Mouse (Mus musculus): ENCODE data around the gene Anks1b. TPM values are rescaled to one million over a fixed set of nuclear protein-coding genes. Genes with fewer than 3 reads are reported as not detected.

The Anks1b gene
- polyA plus RNA-seq, 1 experiment from 2014 or later = 1.8 TPM

DNA sequence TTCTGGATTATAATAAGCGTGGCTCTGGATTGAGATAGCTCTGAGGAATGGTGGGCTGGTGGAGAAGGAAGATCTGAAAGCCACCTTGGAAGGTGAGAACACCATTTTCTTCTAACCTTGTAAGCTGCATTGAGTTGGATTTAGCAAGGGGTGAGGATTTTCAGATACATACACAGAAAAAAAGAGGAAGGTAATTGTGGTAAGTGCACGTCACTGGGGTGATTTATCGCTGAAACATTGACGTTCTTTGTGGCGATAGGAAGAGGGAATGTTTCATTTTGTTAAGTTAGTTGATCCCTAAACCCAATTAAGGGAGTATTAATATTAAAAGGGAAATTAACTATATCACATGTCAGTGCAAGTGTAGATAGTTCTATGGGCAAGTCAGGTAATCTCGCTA, 336.7 kb downstream of the Anks1b start:
- no peak for ATAC-seq (ENCODE audit: low FRiP score, low TSS enrichment)
- 74% methylated on average over 6 of the region's 6 CpGs for WGBS

DNA sequence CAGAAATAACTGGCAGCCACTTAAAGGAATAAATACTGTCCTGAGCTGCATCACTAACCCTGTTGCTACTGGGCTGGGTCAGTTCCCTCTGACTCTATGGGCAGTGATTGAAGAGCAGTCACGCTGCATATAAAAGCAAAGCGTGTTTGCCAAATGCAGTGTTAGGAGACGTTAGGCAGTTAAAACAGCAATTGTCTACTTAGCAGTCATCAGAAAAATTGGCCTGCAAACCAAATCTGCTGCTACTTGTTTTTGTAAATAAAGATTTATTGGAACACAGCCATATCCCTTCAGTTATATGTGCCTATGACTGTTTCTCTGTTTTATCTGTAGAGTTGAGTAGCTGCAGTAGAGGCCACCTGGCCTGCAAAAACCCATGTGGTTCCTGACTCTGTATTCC, 347.2 kb downstream of the Anks1b start:
- Histone ChIP-seq H3K36me3 (ENCODE audit: control insufficient read depth, insufficient read depth, low read length) (no peaks in the 10 kb centered on the region), H3K4me2 (replicated peaks; ENCODE audit: low read depth) (no peak overlapping the region), H3K9me3 (ENCODE audit: control insufficient read depth, low read length) (no peaks in the 10 kb centered on the region), H3K4me3 (ENCODE audit: low read depth, low read length) (no peak overlapping the region), H3K27me3 (ENCODE audit: control insufficient read depth, insufficient read depth, low read length) (no peaks in the 10 kb centered on the region), H3K27ac (replicated peaks) (no peak overlapping the region), H3K9ac (ENCODE audit: low read length) (no peak overlapping the region), H3K4me1 (replicated peaks; ENCODE audit: control insufficient read depth, insufficient read depth) (no peaks in the 10 kb centered on the region)
- DNase-seq (ENCODE audit: low spot score) (no peak), ATAC-seq (ENCODE audit: low FRiP score, low TSS enrichment) (no peak)
- TF ChIP-seq EP300 (optimal IDR thresholded peaks at IDR 0.05) (no peak), CTCF (IDR thresholded peaks at IDR 0.05; ENCODE audit: low read depth) (no peak)
- 53% methylated on average over 3 of the region's 3 CpGs for WGBS

More for the DNA sequence above, 336.7 kb downstream of the Anks1b start:
- Histone ChIP-seq H3K4me3 (ENCODE audit: low read depth, low read length) (no peak overlapping the region), H3K36me3 (ENCODE audit: control insufficient read depth, insufficient read depth, low read length) (no peaks in the 10 kb centered on the region), H3K4me1 (replicated peaks; ENCODE audit: control insufficient read depth, insufficient read depth) (no peaks in the 10 kb centered on the region), H3K4me2 (replicated peaks; ENCODE audit: low read depth) (no peak overlapping the region), H3K27me3 (ENCODE audit: control insufficient read depth, insufficient read depth, low read length) (no peaks in the 10 kb centered on the region), H3K9ac (ENCODE audit: low read length) (no peak overlapping the region), H3K27ac (replicated peaks) (no peak overlapping the region), H3K9me3 (ENCODE audit: control insufficient read depth, low read length) (no peaks in the 10 kb centered on the region)
- no peak for DNase-seq (ENCODE audit: low spot score)
- TF ChIP-seq EP300 (optimal IDR thresholded peaks at IDR 0.05) (no peak), CTCF (IDR thresholded peaks at IDR 0.05; ENCODE audit: low read depth) (no peak)

GRCm38 (mm10) chr10:90222793-90223495, 349.6 kb downstream of the Anks1b start:
- no peaks in the 10 kb centered on the region for H3K36me3 ChIP-seq (ENCODE audit: control insufficient read depth, insufficient read depth, low read length)
- no peak for ATAC-seq (ENCODE audit: low FRiP score, low TSS enrichment)
- H3K9me3 ChIP-seq (ENCODE audit: control insufficient read depth, low read length) = no peaks in the 10 kb centered on the region
- TF ChIP-seq EP300 (optimal IDR thresholded peaks at IDR 0.05) (no peak), CTCF (IDR thresholded peaks at IDR 0.05; ENCODE audit: low read depth) (no peak)
- no peak for DNase-seq (ENCODE audit: low spot score)
- WGBS = 74% methylated on average over 3 of the region's 3 CpGs
- H3K4me3 ChIP-seq (ENCODE audit: low read depth, low read length) = no peak overlapping the region
- H3K4me2 ChIP-seq (replicated peaks; ENCODE audit: low read depth) = no peak overlapping the region
- no peak overlapping the region for H3K27ac ChIP-seq (replicated peaks)
- H3K4me1 ChIP-seq (replicated peaks; ENCODE audit: control insufficient read depth, insufficient read depth) = no peaks in the 10 kb centered on the region
- no peak overlapping the region for H3K9ac ChIP-seq (ENCODE audit: low read length)
- no peaks in the 10 kb centered on the region for H3K27me3 ChIP-seq (ENCODE audit: control insufficient read depth, insufficient read depth, low read length)

DNA sequence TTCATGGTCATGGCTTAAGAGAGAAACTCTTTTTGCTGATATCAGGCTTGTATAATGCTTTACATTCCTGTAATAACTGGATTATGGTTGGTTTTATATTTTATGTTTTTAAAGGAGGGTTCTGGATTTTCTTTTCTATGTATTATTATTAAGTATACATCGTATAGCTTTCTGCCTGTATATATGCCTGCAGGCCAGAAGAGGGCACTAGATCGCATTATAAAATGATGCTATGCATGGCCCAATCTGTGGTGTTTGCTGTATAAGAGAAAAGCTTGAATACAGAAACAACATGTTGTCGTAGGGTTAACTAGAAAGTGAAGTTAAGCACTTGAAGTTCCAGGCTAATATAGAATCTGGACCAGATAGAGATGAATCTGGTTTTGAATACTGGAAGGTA, 362.0 kb downstream of the Anks1b start:
- H3K4me2 ChIP-seq (replicated peaks; ENCODE audit: low read depth) = no peak overlapping the region
- 74% methylated on average over 3 of the region's 3 CpGs for WGBS
- no peaks in the 10 kb centered on the region for H3K9me3 ChIP-seq (ENCODE audit: control insufficient read depth, low read length)
- TF ChIP-seq CTCF (IDR thresholded peaks at IDR 0.05; ENCODE audit: low read depth) (peak; percentile 41), EP300 (optimal IDR thresholded peaks at IDR 0.05) (no peak)
- H3K4me3 ChIP-seq (ENCODE audit: low read depth, low read length) = no peak overlapping the region
- no peak overlapping the region for H3K9ac ChIP-seq (ENCODE audit: low read length)
- ATAC-seq (ENCODE audit: low FRiP score, low TSS enrichment) = no peak
- H3K27ac ChIP-seq (replicated peaks) = no peak overlapping the region
- no peaks in the 10 kb centered on the region for H3K27me3 ChIP-seq (ENCODE audit: control insufficient read depth, insufficient read depth, low read length)
- no peaks in the 10 kb centered on the region for H3K36me3 ChIP-seq (ENCODE audit: control insufficient read depth, insufficient read depth, low read length)
- no peak for DNase-seq (ENCODE audit: low spot score)
- no peaks in the 10 kb centered on the region for H3K4me1 ChIP-seq (replicated peaks; ENCODE audit: control insufficient read depth, insufficient read depth)

GRCm38 (mm10) chr10:90237290-90237689, 364.0 kb downstream of the Anks1b start:
- Histone ChIP-seq H3K4me3 (ENCODE audit: low read depth, low read length) (no peak overlapping the region), H3K36me3 (ENCODE audit: control insufficient read depth, insufficient read depth, low read length) (no peaks in the 10 kb centered on the region), H3K9ac (ENCODE audit: low read length) (no peak overlapping the region), H3K9me3 (ENCODE audit: control insufficient read depth, low read length) (no peaks in the 10 kb centered on the region), H3K27me3 (ENCODE audit: control insufficient read depth, insufficient read depth, low read length) (no peaks in the 10 kb centered on the region), H3K4me2 (replicated peaks; ENCODE audit: low read depth) (no peak overlapping the region), H3K4me1 (replicated peaks; ENCODE audit: control insufficient read depth, insufficient read depth) (no peaks in the 10 kb centered on the region), H3K27ac (replicated peaks) (no peak overlapping the region)
- 83% methylated on average over 3 of the region's 3 CpGs for WGBS
- no peak for TF ChIP-seq EP300 (optimal IDR thresholded peaks at IDR 0.05)
- TF ChIP-seq CTCF (IDR thresholded peaks at IDR 0.05; ENCODE audit: low read depth) = no peak
- ATAC-seq (ENCODE audit: low FRiP score, low TSS enrichment) (no peak), DNase-seq (ENCODE audit: low spot score) (no peak)

DNA sequence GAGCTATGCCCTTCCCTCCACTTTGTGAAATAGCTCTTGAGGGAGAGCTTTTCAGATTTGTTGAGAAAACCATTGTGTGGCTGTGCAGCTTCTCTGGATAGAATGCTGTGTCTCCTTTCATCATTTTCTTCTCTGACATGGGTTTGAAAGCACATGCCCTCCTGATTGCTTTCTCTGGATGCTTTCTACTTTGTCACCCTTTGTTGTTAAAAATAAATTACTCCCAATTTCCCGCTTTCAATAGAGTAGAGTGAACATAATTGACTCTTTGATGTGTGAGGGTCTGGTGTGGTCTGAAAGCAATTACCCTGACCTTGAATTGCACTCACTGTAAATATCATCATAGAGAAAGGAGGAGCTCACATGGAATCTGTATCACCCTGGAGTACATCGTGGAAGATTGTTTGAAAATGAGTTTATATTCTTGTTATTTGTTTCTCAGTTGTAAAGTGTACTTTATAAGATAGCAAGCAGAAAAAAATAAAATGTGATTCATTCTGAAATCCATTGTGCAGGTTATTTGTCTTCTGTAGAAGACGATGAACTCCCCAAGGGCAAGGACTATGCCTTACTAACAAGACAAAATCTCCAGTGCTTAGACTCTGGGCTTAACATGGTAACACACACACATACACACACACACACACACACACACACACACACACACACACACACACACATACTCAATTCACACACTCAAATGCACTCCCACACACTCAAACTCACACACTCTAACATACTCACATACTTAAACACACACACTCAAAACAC, 385.8 kb downstream of the Anks1b start:
- Histone ChIP-seq H3K9ac (ENCODE audit: low read length) (no peak overlapping the region), H3K36me3 (ENCODE audit: control insufficient read depth, insufficient read depth, low read length) (no peaks in the 10 kb centered on the region), H3K27me3 (ENCODE audit: control insufficient read depth, insufficient read depth, low read length) (no peaks in the 10 kb centered on the region), H3K4me2 (replicated peaks; ENCODE audit: low read depth) (no peak overlapping the region), H3K4me3 (ENCODE audit: low read depth, low read length) (no peak overlapping the region), H3K4me1 (replicated peaks; ENCODE audit: control insufficient read depth, insufficient read depth) (no peaks in the 10 kb centered on the region), H3K9me3 (ENCODE audit: control insufficient read depth, low read length) (no peaks in the 10 kb centered on the region), H3K27ac (replicated peaks) (no peak overlapping the region)
- ATAC-seq (ENCODE audit: low FRiP score, low TSS enrichment) (no peak), DNase-seq (ENCODE audit: low spot score) (no peak)
- 54% methylated on average over 3 of the region's 3 CpGs for WGBS
- no peak for TF ChIP-seq CTCF (IDR thresholded peaks at IDR 0.05; ENCODE audit: low read depth)
- TF ChIP-seq EP300 (optimal IDR thresholded peaks at IDR 0.05) = no peak
